Mouse (Mus musculus) ES-Bruce4 (cell line): ENCODE measurements around the gene Fgfr2.

Experiments
- CTCF ChIP-seq: IDR thresholded peaks from one replicate; pipeline ENCODE4 v1.8.1; 2011; ENCODE audit warnings: low read depth, low read length
- EP300 ChIP-seq: IDR thresholded peaks from 2 replicates; pipeline ENCODE4 v1.6.1; 2011; ENCODE audit warnings: low read depth, low read length; ENCODE audit not compliant: insufficient read depth
- POLR2A ChIP-seq: IDR thresholded peaks from one replicate; pipeline ENCODE4 v1.8.1; 2011; ENCODE audit warnings: low read length; ENCODE audit not compliant: insufficient read depth

- TF ChIP-seq POLR2A (no peak), EP300 (no peak), CTCF (no peak)
Measured at GRCm38 (mm10) chr7:131812116-131812515, 1311.0 kb downstream of the Fgfr2 start.
